Mouse (Mus musculus) natural killer cell, adult 2 months (primary cell): ENCODE measurements around the gene Dhrs13.
"Not testable (repeated sequence)": the region's sequence is repeated elsewhere in the genome, so short reads cannot be mapped to it uniquely, and the experiment has no call there.

Source experiments
- DNase-seq, 2 experiments: peaks; one replicate each; pipeline ENCODE4 v3.0.0; 2022; ENCODE audit warnings: low spot score in 2 of 2

The Dhrs13 gene

GRCm38 (mm10) chr11:78042290-78042870, 10.3 kb downstream of the Dhrs13 start:
- DNase-seq: not testable (repeated sequence)

- no peak for DNase-seq
These were observed 12.7 kb downstream of the Dhrs13 start for GRCm38 (mm10) chr11:78044758-78045251.

DNA sequence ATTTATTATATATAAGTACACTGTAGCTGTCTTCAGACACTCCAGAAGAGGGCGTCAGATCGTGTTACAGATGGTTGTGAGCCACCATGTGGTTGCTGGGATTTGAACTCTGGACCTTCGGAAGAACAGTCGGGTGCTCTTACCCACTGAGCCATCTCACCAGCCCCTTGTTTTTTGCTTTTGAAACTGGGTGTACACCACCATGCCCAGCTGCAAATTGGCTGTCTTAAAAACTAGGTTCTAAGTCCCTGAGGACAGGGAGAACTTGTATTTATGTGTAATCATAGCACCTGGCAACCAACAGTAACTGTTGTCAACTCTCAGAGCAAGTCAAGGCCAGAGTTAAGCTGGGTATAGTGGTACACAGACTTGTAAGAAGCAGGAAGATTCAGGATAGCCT, 16.6 kb downstream of the Dhrs13 start:
- not testable (repeated sequence) for DNase-seq

DNA sequence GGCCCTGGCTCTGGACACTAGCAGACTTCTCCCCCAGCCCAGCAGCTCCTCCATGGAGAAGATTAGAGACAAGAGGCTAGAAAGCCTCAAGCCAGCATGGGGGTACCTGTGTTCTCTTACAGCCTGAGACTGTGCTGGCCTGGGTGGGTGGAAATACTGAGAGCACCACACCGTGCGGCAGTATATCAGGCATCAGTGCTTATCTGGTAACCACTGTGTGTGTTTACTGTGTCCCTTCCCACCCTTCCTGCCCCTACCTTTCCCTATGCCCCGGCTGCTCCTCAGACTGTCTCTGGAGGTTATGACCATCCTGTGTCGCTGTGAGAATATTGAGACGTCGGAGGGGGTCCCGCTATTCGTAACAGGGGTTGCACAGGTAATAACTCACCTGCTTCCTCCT, 21.0 kb downstream of the Dhrs13 start:
- DNase-seq: no peak

GRCm38 (mm10) chr11:78056946-78057345, 24.9 kb downstream of the Dhrs13 start:
- no peak for DNase-seq

- peak; percentile 24 to 46 for DNase-seq
These were observed 28.0 kb downstream of the Dhrs13 start for GRCm38 (mm10) chr11:78059833-78060757.

DNA sequence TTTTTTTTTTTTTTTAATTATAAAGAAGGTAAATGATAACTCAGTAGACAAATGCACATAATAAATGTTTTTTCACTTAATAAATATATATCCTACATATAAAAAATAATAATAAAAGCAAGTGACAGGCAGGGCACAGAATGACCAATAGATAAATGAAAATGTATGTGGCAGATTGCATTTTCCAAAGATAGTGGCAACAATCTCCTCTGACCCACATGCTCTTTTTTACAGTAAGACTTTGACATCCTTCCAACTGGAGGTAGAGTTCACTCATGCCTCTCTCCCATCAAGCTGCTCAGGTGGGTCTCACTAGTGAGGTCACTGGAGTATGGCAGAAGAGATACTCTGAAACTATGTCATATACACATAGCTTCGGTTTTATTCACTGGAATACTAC, 30.5 kb downstream of the Dhrs13 start:
- DNase-seq: no peak

- DNase-seq: no peak
These were observed 33.8 kb downstream of the Dhrs13 start for GRCm38 (mm10) chr11:78065906-78066305.

DNA sequence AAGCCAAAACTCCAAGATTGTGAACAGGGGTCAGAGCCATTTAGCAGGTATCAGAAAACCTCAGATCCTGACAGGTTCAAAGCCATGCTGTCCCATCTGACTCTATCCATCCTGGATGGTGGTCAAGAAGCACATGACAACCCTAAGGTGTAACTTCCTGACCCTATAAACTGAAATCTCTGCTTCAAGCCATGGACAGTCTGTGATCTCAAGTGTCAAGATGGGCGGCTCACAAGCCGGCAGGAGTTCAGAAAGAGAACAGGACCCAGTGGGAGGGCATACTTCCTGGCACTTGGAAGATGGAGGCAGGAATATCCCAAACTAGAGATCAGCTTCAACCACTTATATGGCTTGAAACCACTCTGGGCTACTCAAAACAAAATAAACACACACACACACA, 34.6 kb downstream of the Dhrs13 start:
- DNase-seq: no peak

DNA sequence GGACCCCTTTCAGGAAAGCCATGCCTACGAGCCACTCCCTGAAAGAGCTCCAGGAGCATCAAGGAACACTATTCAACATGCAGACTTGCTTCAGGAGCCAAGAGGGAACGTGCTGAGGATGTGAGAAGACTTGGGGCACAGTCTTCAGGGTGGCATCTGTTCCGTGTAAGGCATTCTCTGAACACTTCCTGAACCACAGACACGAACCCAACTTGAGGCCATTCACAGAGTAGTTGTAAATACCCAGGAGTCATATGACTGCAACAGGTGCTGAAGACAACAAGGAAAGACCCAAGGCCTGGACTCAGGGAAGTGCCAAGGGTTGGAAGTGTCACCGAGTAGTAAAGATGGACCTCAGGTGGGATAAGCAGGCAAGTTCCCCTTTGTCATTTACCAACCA, 35.5 kb downstream of the Dhrs13 start:
- no peak for DNase-seq

- no peak for DNase-seq
These were observed 37.0 kb downstream of the Dhrs13 start for GRCm38 (mm10) chr11:78069130-78069529.

DNA sequence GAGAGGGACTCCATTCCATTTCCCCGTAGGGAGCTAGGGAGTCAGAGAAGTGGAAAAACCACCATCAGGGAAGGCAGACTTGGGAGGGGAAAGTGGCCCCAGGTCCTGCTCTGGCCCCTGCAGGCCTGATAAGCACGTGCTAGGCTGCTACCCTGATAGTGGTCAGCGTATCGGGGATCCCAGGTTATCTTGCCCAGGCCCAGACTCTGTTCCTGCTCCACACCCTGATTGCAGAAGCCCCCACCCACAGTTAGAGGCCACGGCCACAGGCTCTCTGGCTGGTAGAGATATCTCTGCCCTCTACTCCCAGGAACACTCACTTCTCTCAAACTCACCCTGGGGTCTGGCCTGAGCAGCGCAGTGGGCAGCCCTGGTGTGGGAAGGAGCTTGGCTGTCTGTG, 37.6 kb downstream of the Dhrs13 start:
- no peak for DNase-seq

- DNase-seq: no peak
These were observed 39.9 kb downstream of the Dhrs13 start for GRCm38 (mm10) chr11:78071938-78072337.

- no peak for DNase-seq
These were observed 40.5 kb downstream of the Dhrs13 start for GRCm38 (mm10) chr11:78072425-78073130.

GRCm38 (mm10) chr11:78073577-78074276, 41.6 kb downstream of the Dhrs13 start:
- no peak for DNase-seq

GRCm38 (mm10) chr11:78074277-78074652, 42.2 kb downstream of the Dhrs13 start:
- no peak for DNase-seq

DNA sequence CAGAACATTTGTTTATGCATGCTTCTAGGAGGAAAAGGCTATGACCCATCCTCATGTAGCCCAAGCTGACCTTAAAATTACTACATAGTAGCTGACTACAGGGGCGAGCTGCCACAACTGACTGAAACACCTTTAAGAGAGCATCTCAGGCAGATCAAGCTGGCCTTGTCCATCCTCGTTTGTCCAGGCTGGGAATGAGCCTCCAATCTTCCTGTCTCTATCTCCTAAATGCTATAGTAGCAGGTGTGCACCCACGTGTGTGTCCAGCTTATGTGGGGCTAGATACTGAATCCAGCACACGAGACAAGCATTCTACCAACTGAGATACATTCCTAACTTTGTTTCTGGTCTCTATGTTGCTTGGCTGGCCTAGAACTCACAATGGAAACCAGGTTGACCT, 42.6 kb downstream of the Dhrs13 start:
- no peak for DNase-seq

DNA sequence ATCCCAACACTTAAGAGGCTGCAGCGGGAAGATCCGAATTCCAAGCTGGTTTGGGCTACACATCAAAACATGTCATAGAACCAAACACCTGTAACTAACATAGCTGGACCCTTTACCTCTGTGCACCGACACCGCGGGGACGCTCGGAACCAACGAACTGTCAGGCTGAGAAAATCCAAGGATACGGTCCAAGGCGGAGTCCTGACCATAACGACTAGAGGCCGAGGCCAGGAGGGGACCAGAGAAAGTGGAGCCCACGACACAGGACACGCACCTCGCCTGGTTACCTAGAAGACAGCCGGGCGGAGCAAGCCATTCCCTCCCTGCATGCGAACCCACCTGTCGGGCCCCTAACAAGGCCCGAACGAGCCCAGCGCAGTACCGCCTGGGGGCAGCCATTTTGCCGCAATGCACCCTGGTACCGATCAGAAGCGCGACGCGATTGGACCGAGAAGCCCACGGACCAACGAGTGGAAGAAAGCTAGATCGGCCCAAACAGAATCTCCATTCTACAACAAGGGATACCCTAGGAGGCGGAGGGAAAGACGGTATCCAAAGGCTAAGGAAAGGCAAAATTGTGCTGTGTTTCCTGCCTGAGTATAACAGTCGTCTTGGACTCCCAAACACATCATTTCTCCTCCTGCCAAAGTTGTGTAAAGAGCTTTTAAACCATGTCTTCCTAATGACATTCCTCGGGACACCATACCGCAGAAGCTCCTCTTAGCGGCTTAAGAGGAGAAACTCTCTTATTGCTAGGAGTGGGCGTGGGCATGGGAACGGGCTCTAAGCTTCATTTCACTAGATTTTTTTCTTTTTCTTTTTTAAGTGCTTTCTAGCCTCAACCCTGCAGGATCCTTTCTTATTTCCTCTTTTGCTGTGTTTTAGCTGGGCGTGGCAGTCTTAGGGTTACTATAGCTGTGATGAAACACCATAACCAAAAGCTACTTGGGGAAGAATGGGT, 48.2 kb downstream of the Dhrs13 start, which contains the start of gene Eral1:
Gene Eral1, minus strand, starts transcription at position 423 of the 961 bp plus-strand sequence.
- peak; percentile 59 to 69 for DNase-seq

DNA sequence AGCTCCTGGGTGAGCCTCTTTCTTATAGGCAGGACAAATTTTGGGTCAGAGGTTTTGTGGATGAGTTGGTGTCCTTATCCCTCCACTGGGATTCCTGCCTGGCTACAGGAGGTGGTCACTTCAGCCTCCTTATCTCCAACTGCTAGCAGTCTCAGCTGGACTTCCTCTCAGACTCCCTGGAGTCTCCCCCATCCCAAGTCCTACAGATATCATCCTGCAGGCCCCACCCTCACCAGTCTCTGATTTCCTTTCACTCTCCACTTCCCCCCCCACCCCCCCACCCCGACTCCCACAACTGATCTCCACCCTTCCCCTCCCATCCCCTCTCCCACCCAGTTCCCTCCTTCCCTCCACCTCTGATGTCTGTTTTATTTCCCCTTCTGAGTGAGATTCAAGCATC, 51.5 kb downstream of the Dhrs13 start:
- no peak for DNase-seq

- DNase-seq: no peak
These were observed 54.9 kb downstream of the Dhrs13 start for GRCm38 (mm10) chr11:78086925-78087479.
